Mouse (Mus musculus): ENCODE measurements around the gene Podxl2. TPM values are rescaled to one million over a fixed set of nuclear protein-coding genes. Genes with fewer than 3 reads are reported as not detected.

Gene Podxl2
- total RNA-seq (2021): 100 to 1,000 TPM; 212 to 229 TPM
- long read RNA-seq, experiment 1, transcript Podxl2-210 (8 exons, 2,065 nt): major isoform, 352 of 501 reads
- long read RNA-seq, experiment 1, transcript Podxl2-202 (8 exons, 2,195 nt): minor isoform, 6 of 501 reads
- long read RNA-seq, experiment 1, transcript Podxl2-207 (2 exons, 633 nt): minor isoform, 68 of 501 reads
- long read RNA-seq, experiment 1, partial matches to known transcripts: 29 of 501 reads
- long read RNA-seq, experiment 1, other reads (novel, unspliced or antisense): 43 of 501 reads
- long read RNA-seq, experiment 2, transcript Podxl2-207 (2 exons, 633 nt): minor isoform, 132 of 630 reads
- long read RNA-seq, experiment 2, transcript Podxl2-210 (8 exons, 2,065 nt): major isoform, 377 of 630 reads
- long read RNA-seq, experiment 2, partial matches to known transcripts: 59 of 630 reads
- long read RNA-seq, experiment 2, other reads (novel, unspliced or antisense): 56 of 630 reads

DNA sequence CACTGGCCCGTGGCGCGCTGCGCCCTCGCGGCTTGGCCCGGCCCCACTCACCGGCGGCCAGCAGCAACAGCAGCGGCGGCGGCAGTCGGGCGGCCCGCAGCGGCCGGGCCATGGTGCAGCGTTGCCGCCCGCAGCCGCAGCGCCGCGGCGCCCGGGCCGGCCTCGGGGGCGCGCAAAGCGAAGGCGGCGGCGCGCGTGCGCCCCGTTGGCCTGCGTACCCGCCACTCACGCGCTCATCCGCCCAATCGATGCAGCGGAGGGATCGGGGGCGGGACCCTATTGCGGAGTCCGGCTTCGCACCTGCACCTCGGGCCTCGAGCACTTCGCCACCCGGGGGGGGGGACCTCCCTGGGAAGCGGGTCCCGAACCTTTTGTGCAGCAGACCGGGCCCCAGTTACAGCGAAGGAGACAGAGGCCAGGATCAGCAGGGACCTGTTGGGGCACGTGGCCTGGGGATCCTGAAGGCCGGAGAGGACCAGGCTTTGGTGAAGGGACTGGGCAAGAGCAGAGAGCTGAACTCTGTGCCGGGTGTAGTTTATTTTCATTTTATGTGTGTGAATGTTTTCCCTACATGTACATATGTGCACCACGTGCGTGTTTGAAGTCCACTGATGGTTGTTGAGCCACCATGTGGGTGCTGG is at the start of gene Podxl2:
Gene Podxl2, minus strand, starts transcription at position 177 of the 641 bp plus-strand sequence.
- DNase-seq (ENCODE audit: low spot score in 2 of 2): peak; percentile 82 to 86

DNA sequence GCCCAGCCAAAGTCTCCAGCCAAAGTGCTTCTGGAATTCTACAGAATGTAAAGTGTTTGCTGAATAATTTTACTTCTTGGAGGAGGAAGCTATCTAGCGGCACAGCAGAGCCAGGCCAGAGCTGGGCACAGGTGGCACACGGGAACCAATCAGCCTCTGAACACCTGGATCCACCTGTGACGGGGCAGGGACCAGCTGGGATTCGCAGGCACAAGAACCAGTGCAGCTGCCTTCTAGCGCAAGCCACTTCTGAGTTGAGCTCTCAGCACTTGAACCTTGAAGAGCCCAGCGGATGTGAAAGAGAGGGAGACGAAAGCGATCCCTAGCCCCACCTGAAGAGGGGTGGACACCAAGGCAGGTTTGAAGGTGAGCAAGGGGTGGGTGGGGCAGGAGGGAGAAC is 44.0 kb upstream of the Podxl2 start:
- no peak for DNase-seq (ENCODE audit: low spot score in 2 of 2)

DNA sequence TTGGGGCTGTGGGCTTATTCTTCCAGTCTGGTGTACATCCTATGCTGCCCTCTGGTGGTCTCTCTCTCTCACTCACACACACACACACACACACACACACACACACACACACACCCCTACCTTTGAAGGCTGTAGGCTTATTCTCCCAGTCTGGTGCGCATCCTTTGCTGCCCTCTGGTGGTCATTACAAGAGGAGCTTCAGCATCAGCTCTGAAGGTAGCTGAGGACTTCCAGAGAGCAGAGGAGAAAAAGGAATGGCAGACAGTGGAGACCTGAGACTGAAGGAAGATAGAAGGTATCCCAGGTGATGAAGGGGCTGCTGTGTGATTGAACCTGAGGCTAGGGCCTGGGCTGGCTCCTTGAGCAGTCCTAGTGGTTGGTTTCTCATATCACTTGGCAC is 41.3 kb upstream of the Podxl2 start:
- peak; percentile 47 to 67 for DNase-seq (ENCODE audit: low spot score in 2 of 2)

DNA sequence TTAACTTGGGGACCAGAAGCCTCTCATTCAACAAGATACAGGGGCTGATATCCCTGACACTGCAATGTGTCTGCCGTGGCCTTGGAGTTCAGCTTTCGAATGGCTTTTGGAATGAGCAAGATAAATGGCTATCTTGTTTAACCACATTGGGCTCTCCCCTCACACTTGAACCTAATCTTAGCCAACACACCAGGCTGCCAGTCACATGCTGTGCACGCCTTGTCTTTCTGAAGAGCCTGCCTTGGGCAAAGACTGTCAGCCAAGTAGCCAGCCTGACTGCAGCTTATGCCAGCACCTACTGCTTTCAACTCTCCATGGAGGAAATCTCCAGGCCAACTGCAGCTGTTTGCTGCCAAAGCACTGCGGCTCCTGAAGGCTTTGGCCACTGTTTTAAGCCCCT is 40.7 kb upstream of the Podxl2 start:
- peak; percentile 41 to 84 for DNase-seq (ENCODE audit: low spot score in 2 of 2)

DNA sequence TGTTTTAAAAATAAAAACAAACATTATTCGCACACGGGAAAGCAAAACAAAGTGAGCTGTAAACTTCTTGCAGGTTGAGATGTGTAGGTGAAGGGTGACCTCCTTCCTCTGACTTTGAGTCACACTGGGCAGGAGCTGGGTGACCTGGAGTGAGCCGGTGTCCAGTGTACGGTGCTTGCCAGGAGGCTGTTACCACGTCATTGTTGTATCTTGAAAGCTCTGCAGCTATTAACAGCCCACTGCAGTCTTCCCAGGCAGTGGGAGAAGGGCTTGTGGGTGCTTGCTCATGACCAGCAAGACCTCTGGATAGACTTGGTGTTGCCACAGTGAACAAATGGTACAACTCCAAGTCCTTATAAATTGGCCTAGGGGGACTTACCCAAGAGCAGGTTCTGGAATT is 40.0 kb upstream of the Podxl2 start:
- DNase-seq (ENCODE audit: low spot score in 2 of 2): no peak

DNA sequence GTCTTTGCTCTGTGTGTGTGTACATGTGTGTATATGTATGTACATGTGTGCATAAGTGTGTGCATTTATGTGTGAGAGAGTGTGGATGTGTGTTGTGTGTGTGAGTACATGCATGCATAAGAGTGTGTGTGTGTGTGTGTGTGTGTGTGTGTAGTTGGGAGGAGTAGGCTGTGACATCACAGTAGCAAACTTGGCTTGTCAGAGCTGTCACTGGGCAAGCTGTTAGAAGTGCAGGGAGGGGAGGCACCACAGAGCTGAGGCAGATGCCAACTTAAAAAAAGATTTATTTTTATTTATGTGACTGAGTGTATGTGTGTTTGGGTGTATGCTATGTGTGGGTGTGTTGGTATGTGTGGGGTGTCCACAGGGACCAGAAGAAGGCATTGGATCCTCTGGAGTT is 38.6 kb upstream of the Podxl2 start:
- no peak for DNase-seq (ENCODE audit: low spot score in 2 of 2)

DNA sequence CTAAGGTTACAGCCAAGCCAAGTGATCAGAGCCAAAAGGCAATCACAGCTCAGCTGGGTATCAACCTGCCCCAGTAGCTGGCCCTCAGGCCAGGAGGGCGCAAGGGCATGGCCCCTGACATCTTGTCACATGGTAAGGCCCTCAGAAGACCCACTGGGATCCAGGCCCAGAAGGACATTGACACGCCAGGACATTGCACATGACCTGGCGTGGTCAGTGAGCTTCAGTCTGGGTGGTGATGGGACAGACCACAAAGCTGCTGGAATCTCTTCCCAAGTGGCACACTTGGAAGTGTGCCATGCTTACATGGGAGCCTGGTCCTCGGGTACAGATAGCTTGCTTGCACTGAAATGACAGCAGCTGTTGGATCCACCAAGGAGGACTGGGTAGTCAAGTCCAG is 38.2 kb upstream of the Podxl2 start:
- DNase-seq (ENCODE audit: low spot score in 2 of 2): no peak

DNA sequence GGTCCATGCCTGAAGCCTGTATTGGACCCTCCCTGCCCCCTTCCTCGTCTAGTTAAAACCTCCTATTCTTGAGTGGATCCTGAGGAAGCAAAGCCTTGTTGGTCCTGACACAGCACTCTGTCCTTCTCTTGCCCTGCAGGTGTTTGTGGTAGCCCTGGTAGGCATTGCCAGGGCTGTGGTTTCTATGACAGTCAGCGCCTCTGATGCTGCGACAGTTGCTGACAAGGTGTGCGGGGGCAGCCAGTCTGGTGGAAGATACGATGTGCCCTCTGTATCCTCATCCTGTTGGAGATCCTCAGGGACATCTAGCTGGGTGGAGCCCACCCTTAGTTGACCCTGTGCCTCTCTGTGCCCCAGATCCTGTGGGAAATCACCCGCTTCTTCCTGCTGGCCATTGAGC is 34.3 kb upstream of the Podxl2 start:
- DNase-seq (ENCODE audit: low spot score in 2 of 2): no peak

DNA sequence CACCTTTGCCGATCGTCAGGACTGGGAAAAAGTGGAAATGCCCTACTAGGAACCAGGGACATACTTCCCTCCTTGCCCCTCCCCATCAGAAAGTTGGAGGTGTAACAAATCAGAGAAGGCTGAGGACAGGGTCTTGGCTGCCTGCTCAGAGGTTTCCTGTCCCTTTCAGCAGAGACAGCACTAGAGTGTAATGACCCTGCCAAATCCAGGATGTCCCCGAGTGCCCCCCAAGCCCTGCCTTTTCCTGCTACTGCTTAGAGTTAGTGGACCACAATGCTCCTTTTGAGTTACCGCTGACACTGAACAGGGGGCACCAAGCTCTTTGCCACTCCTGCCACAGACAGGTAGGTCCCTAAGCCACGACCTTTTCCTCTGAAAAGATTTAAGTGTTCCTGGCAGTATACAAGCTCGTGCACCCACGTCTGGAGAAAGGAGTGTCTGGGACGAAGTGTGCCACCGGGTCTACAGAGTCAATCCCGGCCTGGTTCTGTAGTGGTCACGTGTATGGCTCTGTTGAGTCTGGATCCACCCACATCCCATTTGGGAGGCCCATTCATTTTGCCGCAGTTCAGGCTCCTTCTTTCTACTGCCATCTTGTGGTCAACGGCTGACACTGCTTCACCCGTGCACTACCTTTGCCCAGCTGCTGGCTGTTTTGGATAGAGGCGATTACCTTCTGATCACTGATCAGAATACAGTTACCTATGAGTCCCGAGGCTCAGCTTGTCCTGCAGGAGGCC is 31.7 kb upstream of the Podxl2 start:
- peak; percentile 37 to 65 for DNase-seq (ENCODE audit: low spot score in 2 of 2)

DNA sequence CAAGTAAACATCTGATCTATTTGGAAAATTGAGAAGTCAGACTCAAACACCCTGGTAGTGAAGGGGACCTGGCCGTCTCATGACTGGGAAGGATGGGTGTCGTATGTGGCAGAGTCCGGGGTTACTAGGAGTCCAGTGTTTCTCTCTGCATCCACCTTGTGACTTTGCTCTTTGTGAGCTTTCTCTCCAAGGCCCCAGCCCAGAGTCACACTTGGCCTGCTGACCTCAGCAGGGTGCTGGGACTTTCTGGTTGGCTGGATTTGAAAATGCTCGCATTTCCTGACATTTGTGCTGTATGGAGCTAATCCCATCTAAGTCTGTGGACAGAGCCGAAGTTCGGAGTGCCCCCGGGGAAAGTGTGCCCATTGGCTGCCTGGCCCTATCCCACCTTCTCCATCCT is 30.2 kb upstream of the Podxl2 start:
- no peak for DNase-seq (ENCODE audit: low spot score in 2 of 2)

DNA sequence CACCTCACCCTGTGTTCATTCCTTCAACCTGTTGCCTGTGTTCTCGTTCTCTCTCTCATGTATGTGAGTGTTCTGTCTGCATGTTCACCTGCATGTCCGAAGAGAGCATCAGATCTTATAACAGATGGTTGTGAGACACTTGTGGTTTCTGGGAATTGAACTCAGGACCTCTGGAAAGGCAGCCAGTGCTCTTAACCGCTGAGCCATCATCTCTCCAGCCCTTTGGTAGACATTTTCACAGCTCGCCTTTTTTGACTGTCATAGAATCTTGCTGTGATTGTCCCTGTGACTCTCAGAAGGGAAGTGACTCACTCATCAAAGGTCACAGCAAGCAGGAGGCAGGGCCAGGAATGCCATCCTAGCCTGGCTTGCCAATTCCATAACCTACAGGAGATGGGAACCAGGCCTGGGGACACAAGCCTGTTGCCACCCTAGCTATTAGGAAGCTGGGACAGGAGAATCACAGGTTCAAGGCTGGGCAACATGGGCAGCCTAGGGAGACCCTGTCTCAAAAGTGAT is 29.7 kb upstream of the Podxl2 start:
- no peak for DNase-seq (ENCODE audit: low spot score in 2 of 2)

DNA sequence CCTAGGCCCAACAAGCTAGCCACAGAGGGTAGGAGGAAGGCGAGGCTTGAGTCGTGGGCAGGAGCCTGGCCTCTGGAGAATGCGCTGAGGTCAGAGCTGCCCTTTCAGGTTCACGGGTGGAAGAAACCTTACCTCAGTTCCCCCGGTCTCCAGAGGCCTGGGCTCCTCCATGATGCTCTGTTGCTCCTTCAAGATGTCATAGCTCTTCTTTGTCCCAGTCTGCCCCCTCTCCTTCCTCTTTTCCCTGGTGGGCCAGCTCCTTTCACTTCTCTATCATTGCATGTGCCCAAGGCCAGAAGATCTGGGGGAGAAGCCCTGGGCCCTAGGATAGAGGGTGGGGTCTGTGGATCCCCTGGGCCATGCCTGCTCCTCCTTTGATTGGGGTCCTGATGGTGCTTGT is 28.9 kb upstream of the Podxl2 start:
- DNase-seq (ENCODE audit: low spot score in 2 of 2): no peak

DNA sequence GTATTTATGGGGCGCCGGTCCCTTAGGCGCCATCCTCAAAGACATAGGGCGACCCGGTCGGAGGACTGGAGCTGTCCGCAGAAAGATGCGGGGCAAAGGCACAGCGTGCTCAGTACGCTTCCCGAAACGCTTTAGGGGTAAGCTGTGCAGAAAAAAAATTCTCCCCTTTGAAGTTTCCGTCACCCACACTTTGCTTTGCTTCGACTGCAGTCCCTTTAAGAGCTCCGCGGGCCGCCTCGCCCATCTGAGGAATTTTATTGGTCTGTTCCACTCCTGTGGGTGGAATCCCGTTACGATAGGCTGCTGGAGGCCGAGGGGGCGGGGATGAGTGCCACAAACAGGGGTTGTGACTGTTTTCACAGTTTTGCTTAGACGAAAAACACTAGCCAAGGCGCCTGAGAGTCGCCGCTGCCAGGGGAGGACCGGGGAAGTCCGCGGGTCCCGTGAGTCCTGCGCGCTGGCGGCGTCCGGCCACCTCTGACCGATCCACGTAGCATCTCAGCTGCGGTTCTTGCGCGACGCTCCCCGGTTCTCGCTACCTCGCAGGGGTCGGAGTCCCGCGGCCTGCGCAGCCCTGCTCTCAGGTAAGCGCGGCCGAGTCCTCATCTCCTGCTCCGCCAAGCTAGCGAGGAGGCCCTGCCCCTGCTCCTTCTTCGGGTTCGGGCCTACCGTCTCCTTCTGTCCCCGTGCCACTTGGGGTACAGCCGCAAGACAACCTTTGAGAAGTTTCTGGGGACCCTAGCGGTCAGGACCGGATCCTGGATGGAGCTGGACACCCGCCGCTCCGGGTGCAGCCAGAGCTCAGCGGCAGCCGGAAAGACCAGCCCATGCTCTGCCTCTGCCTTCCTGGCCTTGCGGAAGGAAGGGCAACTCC is 27.3 kb upstream of the Podxl2 start, which contains the start of gene Tpra1:
Gene Tpra1, plus strand, starts transcription at position 305 of the 874 bp plus-strand sequence.
- peak; percentile 91 to 96 for DNase-seq (ENCODE audit: low spot score in 2 of 2)

DNA sequence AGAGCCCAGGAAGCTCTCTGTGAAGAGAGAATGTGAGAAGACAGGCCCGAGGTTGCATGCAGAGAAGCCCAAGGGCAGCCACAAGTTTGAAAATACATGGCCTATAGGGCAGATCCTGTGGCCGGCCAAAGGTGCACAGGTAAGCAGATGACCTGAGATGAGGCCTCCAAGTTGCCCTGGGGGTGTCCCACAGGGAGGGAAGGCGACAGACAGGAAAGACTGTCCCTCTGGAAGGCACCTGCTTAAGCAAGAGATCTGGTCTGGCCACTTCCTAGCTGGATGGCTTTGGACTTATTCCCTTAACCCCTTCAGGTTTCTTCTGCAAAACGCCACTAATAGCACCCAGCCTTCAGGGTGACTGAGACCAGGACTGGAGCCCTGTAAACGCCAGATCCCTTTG is 26.6 kb upstream of the Podxl2 start:
- no peak for DNase-seq (ENCODE audit: low spot score in 2 of 2)

DNA sequence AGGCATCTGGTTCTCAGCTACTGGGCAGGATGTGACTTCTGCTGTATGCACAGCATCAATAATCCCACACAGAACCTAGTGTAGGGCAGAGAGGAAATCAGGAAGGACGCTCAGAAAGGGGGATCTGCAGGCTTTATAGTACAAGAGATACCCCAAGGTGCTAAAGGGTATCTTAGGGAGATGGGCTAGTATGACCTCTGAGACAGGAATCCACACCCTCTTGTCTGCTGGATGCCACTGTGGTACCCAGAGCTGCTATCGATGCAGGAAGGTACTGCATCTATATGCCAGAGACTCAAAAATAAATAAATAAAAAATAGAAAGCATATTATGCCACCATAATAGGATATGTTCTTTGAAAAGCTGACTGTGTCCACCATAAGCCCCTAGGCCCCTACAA is 24.8 kb upstream of the Podxl2 start:
- no peak for DNase-seq (ENCODE audit: low spot score in 2 of 2)

DNA sequence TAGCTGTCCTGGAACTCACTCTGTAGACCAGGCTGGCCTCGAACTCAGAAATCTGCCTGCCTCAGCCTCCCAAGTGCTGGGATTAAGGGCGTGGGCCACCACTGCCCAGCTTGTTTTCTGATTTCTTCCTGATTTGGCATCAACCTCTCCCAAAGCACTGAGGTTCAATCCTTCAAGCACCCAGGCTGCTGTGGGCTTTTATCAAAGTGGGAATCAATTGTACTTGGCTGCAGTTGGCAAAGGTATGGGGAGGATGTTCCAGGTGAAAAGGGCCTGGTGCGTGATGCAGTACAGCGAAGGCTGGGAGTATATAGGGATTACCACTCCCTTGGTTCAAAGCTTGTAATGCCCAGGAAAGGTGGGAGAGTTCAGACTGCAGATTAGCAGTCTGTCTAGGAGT is 24.2 kb upstream of the Podxl2 start:
- DNase-seq (ENCODE audit: low spot score in 2 of 2): no peak

DNA sequence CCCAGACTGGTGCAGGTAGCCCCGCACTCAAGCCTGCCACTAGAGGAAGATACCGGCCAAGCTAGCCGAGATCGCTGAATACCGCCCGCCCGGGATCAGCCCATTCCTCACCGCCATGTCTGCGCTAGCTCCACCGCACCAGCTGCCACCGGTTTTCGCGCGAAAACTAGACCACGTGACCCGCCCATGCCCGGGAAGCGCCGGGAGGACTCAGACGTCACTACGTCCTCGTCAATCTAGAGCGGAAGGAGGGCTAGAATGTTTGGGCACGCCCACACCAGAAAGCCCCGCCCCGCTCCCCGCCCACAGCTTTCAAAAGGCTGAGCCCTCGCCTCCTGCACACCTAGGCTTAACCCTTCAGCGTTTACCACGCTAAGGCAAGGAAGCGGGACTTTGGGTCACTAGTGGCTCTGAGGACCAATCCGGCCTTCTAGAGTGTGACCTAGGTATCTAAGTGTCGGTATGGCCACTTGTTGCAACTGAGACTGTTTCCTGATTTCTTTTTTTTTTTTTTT is 23.7 kb upstream of the Podxl2 start, which contains the start of gene Mcm2:
Gene Mcm2, minus strand, starts transcription at position 247 of the 515 bp plus-strand sequence.
- DNase-seq (ENCODE audit: low spot score in 2 of 2): peak; percentile 89 to 92

DNA sequence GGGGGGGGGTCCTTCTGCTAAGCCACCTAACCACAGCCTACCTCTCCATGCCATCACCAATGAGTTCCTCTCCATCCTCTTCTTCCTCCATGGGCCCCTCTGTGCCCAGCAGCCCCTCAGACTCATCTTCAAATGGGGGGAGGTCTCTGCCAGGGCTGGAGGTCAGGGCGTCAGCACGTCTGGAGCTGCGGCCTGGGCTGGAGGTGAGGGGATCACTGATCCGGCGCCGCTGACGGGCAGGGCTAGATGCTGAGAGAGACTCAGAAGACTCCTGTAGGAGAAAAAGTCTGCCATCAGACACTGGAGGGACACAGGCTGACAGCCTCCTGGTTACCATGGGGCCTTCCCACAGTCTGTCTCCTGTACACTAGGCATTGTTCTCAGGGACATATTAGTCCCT is 22.4 kb upstream of the Podxl2 start:
- no peak for DNase-seq (ENCODE audit: low spot score in 2 of 2)

DNA sequence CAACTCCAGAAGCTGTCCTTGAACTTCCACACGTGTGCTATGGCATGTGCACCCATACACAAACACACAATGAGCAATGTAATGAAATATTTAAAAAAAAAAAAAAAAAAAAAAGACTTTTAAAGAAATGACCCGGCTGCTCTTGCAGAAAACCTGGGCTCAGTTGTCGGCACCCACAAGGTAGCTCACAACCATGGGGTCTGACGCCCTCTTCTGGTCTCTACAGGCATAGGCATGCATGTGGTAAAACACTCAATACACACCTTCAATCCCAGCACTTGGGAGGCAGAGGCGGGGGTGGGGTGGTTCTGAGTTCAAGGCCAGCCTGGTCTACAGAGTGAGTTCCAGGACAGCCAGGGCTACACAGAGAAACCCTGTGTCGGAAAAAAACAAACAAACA is 21.1 kb upstream of the Podxl2 start:
- DNase-seq (ENCODE audit: low spot score in 2 of 2): no peak

DNA sequence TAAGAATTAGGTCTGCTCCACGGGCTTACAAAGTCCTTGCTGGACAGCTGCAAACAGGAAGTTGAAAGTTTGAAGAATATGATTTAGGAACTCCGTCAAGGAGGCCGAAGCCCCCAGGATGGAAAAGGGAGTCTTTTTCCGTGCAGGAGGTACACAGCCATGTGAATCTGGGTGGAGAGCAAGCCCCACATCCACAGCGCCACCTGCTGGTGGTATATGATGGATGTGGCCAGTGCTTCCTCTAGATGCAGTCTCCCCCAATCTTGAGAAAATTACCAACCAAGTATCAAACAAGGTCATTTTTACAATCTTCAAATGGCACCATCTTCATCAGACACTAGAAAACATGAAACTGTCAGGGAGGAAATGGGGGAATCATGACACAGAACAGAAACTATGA is 18.7 kb upstream of the Podxl2 start:
- peak in 1 of 2 experiments; percentile 51 for DNase-seq (ENCODE audit: low spot score in 2 of 2)

Measured in layer of hippocampus, postnatal 14 days (tissue).